Mouse (Mus musculus) hindbrain, embryonic 11.5 days (tissue): ENCODE data around the gene Rubcn. TPM values are rescaled to one million over a fixed set of nuclear protein-coding genes. Genes with fewer than 3 reads are reported as not detected.

Experiments used
- ATAC-seq: fragments of 200-750 bp; cut with Nextera tagmentation; 2 replicates; pipeline ENCODE4 v1.8.0; 2017; ENCODE audit warnings: mild to moderate bottlenecking, moderate TSS enrichment, moderate library complexity; ENCODE audit not compliant: low FRiP score
- DNase-seq: peaks from one replicate; pipeline ENCODE4 v3.0.0-alpha.2; 2015; ENCODE audit warnings: low spot score
- H3K27ac ChIP-seq: fragments of 300-500 bp; sonication (generic); 2 replicates; pipeline ENCODE4 v1.5.1; 2014; ENCODE audit warnings: mild to moderate bottlenecking, low read depth, low read length
- H3K27me3 ChIP-seq: fragments of 300-500 bp; sonication (generic); 2 replicates; pipeline ENCODE4 v1.6.1; 2014; ENCODE audit warnings: mild to moderate bottlenecking, low read length, moderate library complexity, mixed read lengths; ENCODE audit not compliant: control insufficient read depth, insufficient read depth
- H3K36me3 ChIP-seq: fragments of 300-500 bp; sonication (generic); 2 replicates; pipeline ENCODE4 v1.6.1; 2014; ENCODE audit warnings: mild to moderate bottlenecking, low read length, moderate library complexity, mixed read lengths; ENCODE audit not compliant: control insufficient read depth, insufficient read depth
- H3K4me1 ChIP-seq: fragments of 300-500 bp; sonication (generic); replicated peaks from 2 replicates; pipeline ENCODE4 v1.6.1; 2014; ENCODE audit warnings: low read length, mixed read lengths; ENCODE audit not compliant: control insufficient read depth, insufficient read depth
- H3K4me2 ChIP-seq: fragments of 300-500 bp; sonication (generic); replicated peaks from 2 replicates; pipeline ENCODE4 v1.6.1; 2014; ENCODE audit warnings: mild to moderate bottlenecking, low read depth, low read length
- H3K4me3 ChIP-seq: fragments of 300-500 bp; sonication (generic); 2 replicates; pipeline ENCODE4 v1.5.1; 2014; ENCODE audit warnings: low read depth, low read length
- H3K9ac ChIP-seq: fragments of 300-500 bp; sonication (generic); 2 replicates; pipeline ENCODE4 v1.6.1; 2014; ENCODE audit warnings: low read depth, low read length
- H3K9me3 ChIP-seq: fragments of 300-500 bp; sonication (generic); 2 replicates; pipeline ENCODE4 v1.6.1; 2016; ENCODE audit warnings: low read length; ENCODE audit not compliant: control insufficient read depth
- whole genome bisulfite sequencing: fragments of 180-500 bp; shearing (Covaris S2); extraction: QIAGEN DNeasy Blood & Tissue Kit; methylation state at CpG from one replicate; pipeline ENCODE4 v1.1.7; 2014; 5-methylcytosine and 5-hydroxymethylcytosine counted together
- polyA plus RNA-seq: library from polyadenylated mRNA; unstranded; fragments of >200 nt; fragmentation: Nextera tagmentation; extraction: Ambion mirVana; gene quantifications from 2 replicates; pipeline ENCODE4 v1.2.1, GENCODE M21; 2014

The Rubcn gene
- polyA plus RNA-seq, 1 experiment from 2014 or later = 13.1 TPM

GRCm38 (mm10) chr16:32818036-32818435, 59.5 kb downstream of the Rubcn start:
- no peak overlapping the region for H3K9ac ChIP-seq
- H3K27me3 ChIP-seq = no peaks in the 10 kb centered on the region
- H3K36me3 ChIP-seq = no peaks in the 10 kb centered on the region
- no peak overlapping the region for H3K4me3 ChIP-seq
- no peaks in the 10 kb centered on the region for H3K9me3 ChIP-seq
- ATAC-seq (no peak), DNase-seq (no peak)
- 95% methylated on average over 4 of the region's 4 CpGs for WGBS
- H3K4me1 ChIP-seq = no peaks in the 10 kb centered on the region
- H3K27ac ChIP-seq = no peak overlapping the region
- no peak overlapping the region for H3K4me2 ChIP-seq

GRCm38 (mm10) chr16:32815160-32815605, 62.4 kb downstream of the Rubcn start:
- DNase-seq (peak; percentile 38), ATAC-seq (no peak)
- Histone ChIP-seq H3K36me3 (no peaks in the 10 kb centered on the region), H3K27ac (no peak overlapping the region), H3K4me1 (no peaks in the 10 kb centered on the region), H3K27me3 (no peaks in the 10 kb centered on the region), H3K9me3 (no peaks in the 10 kb centered on the region), H3K9ac (no peak overlapping the region), H3K4me3 (no peak overlapping the region), H3K4me2 (peak overlapping the region; percentile 36)
- 9% methylated on average over 6 of the region's 6 CpGs for WGBS

GRCm38 (mm10) chr16:32814539-32814938, 63.0 kb downstream of the Rubcn start:
- DNase-seq = peak; percentile 49
- no peaks in the 10 kb centered on the region for H3K4me1 ChIP-seq
- 29% methylated on average over 14 of the region's 14 CpGs for WGBS
- H3K9me3 ChIP-seq = no peaks in the 10 kb centered on the region
- no peak for ATAC-seq
- peak overlapping the region; percentile 36 for H3K4me2 ChIP-seq
- H3K4me3 ChIP-seq = no peak overlapping the region
- no peaks in the 10 kb centered on the region for H3K36me3 ChIP-seq
- no peak overlapping the region for H3K27ac ChIP-seq
- 0 out of 2 replicates have a peak overlapping the region, but pooled peaks have one; percentile 2 for H3K9ac ChIP-seq
- no peaks in the 10 kb centered on the region for H3K27me3 ChIP-seq

GRCm38 (mm10) chr16:32813771-32814170, 63.8 kb downstream of the Rubcn start:
- no peak overlapping the region for H3K9ac ChIP-seq
- H3K9me3 ChIP-seq = no peaks in the 10 kb centered on the region
- no peak overlapping the region for H3K27ac ChIP-seq
- no peak overlapping the region for H3K4me3 ChIP-seq
- no peak for ATAC-seq
- no peak for DNase-seq
- no peaks in the 10 kb centered on the region for H3K4me1 ChIP-seq
- H3K36me3 ChIP-seq = no peaks in the 10 kb centered on the region
- H3K4me2 ChIP-seq = no peak overlapping the region
- no peaks in the 10 kb centered on the region for H3K27me3 ChIP-seq
- WGBS = 66% methylated on average over 3 of the region's 3 CpGs

GRCm38 (mm10) chr16:32813362-32813761, 64.2 kb downstream of the Rubcn start:
- DNase-seq = no peak
- no peak for ATAC-seq
- H3K36me3 ChIP-seq = no peaks in the 10 kb centered on the region
- H3K4me2 ChIP-seq = no peak overlapping the region
- H3K9ac ChIP-seq = no peak overlapping the region
- no peaks in the 10 kb centered on the region for H3K9me3 ChIP-seq
- no peaks in the 10 kb centered on the region for H3K4me1 ChIP-seq
- no peak overlapping the region for H3K27ac ChIP-seq
- WGBS = 49% methylated on average over 9 of the region's 9 CpGs
- no peaks in the 10 kb centered on the region for H3K27me3 ChIP-seq
- H3K4me3 ChIP-seq = no peak overlapping the region

- no peaks in the 10 kb centered on the region for H3K9me3 ChIP-seq
- no peaks in the 10 kb centered on the region for H3K36me3 ChIP-seq
- H3K4me1 ChIP-seq = no peaks in the 10 kb centered on the region
- H3K4me2 ChIP-seq = no peak overlapping the region
- H3K27me3 ChIP-seq = no peaks in the 10 kb centered on the region
- no peak overlapping the region for H3K9ac ChIP-seq
- H3K4me3 ChIP-seq = no peak overlapping the region
- H3K27ac ChIP-seq = no peak overlapping the region
- ATAC-seq (no peak), DNase-seq (peak; percentile 91)
- 4% methylated on average over 9 of the region's 9 CpGs for WGBS
Measured at GRCm38 (mm10) chr16:32812888-32813361, 64.6 kb downstream of the Rubcn start.

GRCm38 (mm10) chr16:32810321-32810720, 67.2 kb downstream of the Rubcn start, which contains the start of gene Smbd1:
Gene Smbd1 (minus strand): TSS chr16:32810477.
- DNase-seq = no peak
- WGBS = 93% methylated on average over 4 of the region's 4 CpGs

GRCm38 (mm10) chr16:32807408-32808185, 70.0 kb downstream of the Rubcn start:
- Histone ChIP-seq H3K9ac (no peak overlapping the region), H3K4me1 (no peaks in the 10 kb centered on the region), H3K36me3 (no peaks in the 10 kb centered on the region), H3K27me3 (no peaks in the 10 kb centered on the region; the same call in 1 of the 2 replicates), H3K4me3 (no peak overlapping the region), H3K27ac (no peak overlapping the region), H3K9me3 (no peaks in the 10 kb centered on the region), H3K4me2 (no peak overlapping the region)
- ATAC-seq (no peak), DNase-seq (no peak)
- WGBS = 58% methylated on average over 8 of the region's 8 CpGs

More at GRCm38 (mm10) chr16:32810321-32810720, 67.2 kb downstream of the Rubcn start, which contains the start of gene Smbd1:
- Histone ChIP-seq H3K4me1 (no peaks in the 10 kb centered on the region), H3K9ac (no peak within 1 kb of the TSS), H3K27ac (no peak within 1 kb of the TSS), H3K9me3 (no peaks in the 10 kb centered on the region), H3K4me2 (no peak within 1 kb of the TSS), H3K27me3 (no peaks in the 10 kb centered on the region; the same call in 1 of the 2 replicates), H3K4me3 (no peak within 1 kb of the TSS), H3K36me3 (no peaks in the 10 kb centered on the region)
- ATAC-seq = no peak

- 89% methylated on average over 7 of the region's 7 CpGs for WGBS
- Histone ChIP-seq H3K4me1 (no peaks in the 10 kb centered on the region), H3K4me3 (no peak overlapping the region), H3K9ac (no peak overlapping the region), H3K27ac (no peak overlapping the region), H3K4me2 (no peak overlapping the region), H3K9me3 (no peaks in the 10 kb centered on the region), H3K36me3 (no peaks in the 10 kb centered on the region), H3K27me3 (no peaks in the 10 kb centered on the region; the same call in 1 of the 2 replicates)
- DNase-seq (no peak), ATAC-seq (no peak)
Measured at GRCm38 (mm10) chr16:32805151-32805550, 72.4 kb downstream of the Rubcn start.
